Mouse (Mus musculus): ENCODE measurements around the gene Fcmr.
A peak's percentile ranks its signal among the peaks of the same experiment; 100 is the strongest.

Fcmr gene

GRCm38 (mm10) chr1:130857456-130857855 lies 8.0 kb upstream of the Fcmr start:
- DNase-seq (ENCODE audit: low read depth, low spot score) = no peak

GRCm38 (mm10) chr1:130864238-130864637 lies 1.2 kb upstream of the Fcmr start:
- DNase-seq (ENCODE audit: low read depth, low spot score) = no peak

- DNase-seq (ENCODE audit: low read depth, low spot score) = no peak
Measured at GRCm38 (mm10) chr1:130864741-130865140, 728 bp upstream of the Fcmr start.

GRCm38 (mm10) chr1:130872912-130873311 lies 7.4 kb downstream of the Fcmr start:
- no peak for DNase-seq (ENCODE audit: low read depth, low spot score)

- no peak for DNase-seq (ENCODE audit: low read depth, low spot score)
Measured at GRCm38 (mm10) chr1:130875139-130875538, 9.7 kb downstream of the Fcmr start.

GRCm38 (mm10) chr1:130875910-130876309 lies 10.4 kb downstream of the Fcmr start:
- no peak for DNase-seq (ENCODE audit: low read depth, low spot score)

GRCm38 (mm10) chr1:130876931-130877509 lies 11.6 kb downstream of the Fcmr start:
- DNase-seq (ENCODE audit: low read depth, low spot score) = peak; percentile 56

- no peak for DNase-seq (ENCODE audit: low read depth, low spot score)
Measured at GRCm38 (mm10) chr1:130877889-130878614, 12.6 kb downstream of the Fcmr start.

GRCm38 (mm10) chr1:130879927-130880326 lies 14.5 kb downstream of the Fcmr start:
- no peak for DNase-seq (ENCODE audit: low read depth, low spot score)

GRCm38 (mm10) chr1:130883146-130883545 lies 17.7 kb downstream of the Fcmr start:
- no peak for DNase-seq (ENCODE audit: low read depth, low spot score)

GRCm38 (mm10) chr1:130887354-130887753 lies 21.9 kb downstream of the Fcmr start, which contains the start of gene Il24:
Gene Il24 (minus strand): TSS chr1:130887454.
- DNase-seq (ENCODE audit: low read depth, low spot score) = no peak

GRCm38 (mm10) chr1:130892446-130892845 lies 27.0 kb downstream of the Fcmr start:
- no peak for DNase-seq (ENCODE audit: low read depth, low spot score)

- DNase-seq (ENCODE audit: low read depth, low spot score) = no peak
Measured at GRCm38 (mm10) chr1:130893329-130894040, 28.0 kb downstream of the Fcmr start.

- no peak for DNase-seq (ENCODE audit: low read depth, low spot score)
Measured at GRCm38 (mm10) chr1:130894468-130894867, 29.0 kb downstream of the Fcmr start.

GRCm38 (mm10) chr1:130902505-130902904 lies 37.0 kb downstream of the Fcmr start:
- DNase-seq (ENCODE audit: low read depth, low spot score) = no peak

- DNase-seq (ENCODE audit: low read depth, low spot score) = no peak
Measured at GRCm38 (mm10) chr1:130911401-130912010, 46.0 kb downstream of the Fcmr start, which contains the start of gene Il20. Gene Il20 (minus strand): TSS chr1:130911451.

- no peak for DNase-seq (ENCODE audit: low read depth, low spot score)
Measured at GRCm38 (mm10) chr1:130918323-130918980, 53.0 kb downstream of the Fcmr start.

- no peak for DNase-seq (ENCODE audit: low read depth, low spot score)
Measured at GRCm38 (mm10) chr1:130926484-130926883, 61.0 kb downstream of the Fcmr start.
